Mouse (Mus musculus) yolk sac, embryonic 10.5 days (tissue): ENCODE data around the gene Tmem45a2.
A peak's percentile ranks its signal among the peaks of the same experiment; 100 is the strongest.
"Not testable (repeated sequence)": the region's sequence is repeated elsewhere in the genome, so short reads cannot be mapped to it uniquely, and the experiment has no call there.

Experiments used
- DNase-seq: peaks from one replicate; pipeline ENCODE4 v3.0.0-alpha.2; 2017; ENCODE audit warnings: low spot score

Tmem45a2 gene

DNA sequence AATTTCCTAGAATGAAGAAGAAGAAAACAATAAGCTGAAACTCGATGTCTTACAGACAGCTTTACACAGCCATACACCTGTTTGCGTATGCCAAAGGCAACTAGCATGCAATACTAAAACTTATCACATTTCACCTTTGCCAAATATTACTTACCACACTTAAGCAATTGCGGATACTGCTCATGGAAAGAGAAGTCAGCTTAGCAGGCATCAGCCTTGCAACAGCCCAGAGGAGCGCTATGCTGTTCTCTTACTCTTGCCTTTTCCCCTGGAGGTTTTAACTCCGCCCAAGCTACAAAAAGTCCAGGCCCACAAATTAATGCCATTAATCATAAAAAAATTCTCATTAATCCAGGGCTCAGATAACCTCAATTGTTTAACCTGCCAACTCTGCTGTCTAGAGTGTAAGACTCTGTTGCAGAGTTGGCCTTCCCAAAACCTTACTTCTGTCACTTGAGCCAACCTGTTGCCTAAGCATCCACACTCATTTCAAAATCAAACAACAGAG, at the start of gene Tmem45a2:
Gene Tmem45a2 (minus strand): TSS at position 241 of the 508 bp plus-strand sequence.
- DNase-seq = no peak

- DNase-seq = no peak
Observed at GRCm38 (mm10) chr16:57117562-57117961, 46.4 kb upstream of the Tmem45a2 start.

GRCm38 (mm10) chr16:57116066-57116465, 44.9 kb upstream of the Tmem45a2 start:
- DNase-seq = no peak

- DNase-seq = no peak
Observed at GRCm38 (mm10) chr16:57106185-57106960, 35.2 kb upstream of the Tmem45a2 start.

DNA sequence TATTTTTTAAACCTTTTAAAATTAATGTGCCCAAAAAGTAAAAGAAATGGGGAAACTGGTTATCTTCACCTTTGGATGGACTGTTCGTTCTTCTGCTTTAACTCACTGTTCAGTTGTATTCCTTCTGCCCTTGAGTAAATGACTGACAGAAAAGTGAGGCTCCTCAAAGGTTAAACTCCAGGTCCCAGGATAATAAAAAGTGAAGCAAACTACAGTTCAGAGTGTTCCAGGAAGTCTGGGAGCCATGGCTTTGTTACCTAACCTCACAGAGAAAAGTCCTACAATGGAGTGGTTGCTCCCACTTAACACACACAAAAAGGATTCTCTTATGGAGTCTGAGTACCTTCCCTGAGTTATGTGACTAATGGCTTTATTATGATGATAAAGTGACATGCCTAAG, 30.0 kb upstream of the Tmem45a2 start:
- peak; percentile 40 for DNase-seq

GRCm38 (mm10) chr16:57099572-57100237, 28.5 kb upstream of the Tmem45a2 start:
- DNase-seq = no peak

- no peak for DNase-seq
Observed at GRCm38 (mm10) chr16:57098468-57099144, 27.4 kb upstream of the Tmem45a2 start.

- DNase-seq = no peak
Observed at GRCm38 (mm10) chr16:57092911-57093605, 21.9 kb upstream of the Tmem45a2 start.

GRCm38 (mm10) chr16:57092460-57092859, 21.3 kb upstream of the Tmem45a2 start:
- DNase-seq = peak; percentile 48

DNA sequence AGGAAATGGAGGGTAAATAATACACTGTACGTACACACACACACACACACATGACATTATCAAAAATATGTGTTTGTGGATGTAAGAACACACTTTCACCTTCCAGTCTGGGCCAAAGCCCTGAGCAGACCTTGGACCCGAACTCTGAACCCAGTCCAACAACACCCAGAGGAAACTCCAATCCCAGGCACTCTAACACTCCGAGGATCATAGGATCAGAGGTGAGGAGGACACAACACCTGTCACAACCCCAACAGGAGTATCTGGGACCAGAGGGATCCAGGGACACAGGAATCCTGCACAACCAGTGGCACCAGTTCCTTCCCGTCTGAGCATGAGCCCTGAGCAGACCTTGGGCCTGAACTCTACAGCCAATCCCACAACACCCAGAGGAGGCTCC, 8.4 kb upstream of the Tmem45a2 start:
- no peak for DNase-seq

DNA sequence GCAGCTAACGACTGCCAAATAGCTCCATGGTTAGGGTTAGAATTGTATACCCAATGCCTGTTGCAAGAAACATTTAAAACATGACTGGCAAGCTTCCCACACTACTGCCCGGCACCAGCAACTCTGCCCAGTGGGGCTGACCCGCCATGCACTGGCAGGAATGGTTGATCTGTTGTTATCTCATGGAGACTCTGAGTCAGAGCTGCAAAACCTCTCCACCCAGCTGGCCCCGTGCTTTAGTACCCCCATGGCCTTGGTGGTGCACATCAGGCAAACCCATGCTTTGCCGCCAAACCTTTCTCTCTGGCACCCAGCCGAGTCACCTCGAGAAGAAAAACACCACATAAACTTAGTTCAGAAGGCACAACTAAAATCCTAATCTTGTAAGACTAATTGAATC, 4.8 kb upstream of the Tmem45a2 start:
- no peak for DNase-seq

DNA sequence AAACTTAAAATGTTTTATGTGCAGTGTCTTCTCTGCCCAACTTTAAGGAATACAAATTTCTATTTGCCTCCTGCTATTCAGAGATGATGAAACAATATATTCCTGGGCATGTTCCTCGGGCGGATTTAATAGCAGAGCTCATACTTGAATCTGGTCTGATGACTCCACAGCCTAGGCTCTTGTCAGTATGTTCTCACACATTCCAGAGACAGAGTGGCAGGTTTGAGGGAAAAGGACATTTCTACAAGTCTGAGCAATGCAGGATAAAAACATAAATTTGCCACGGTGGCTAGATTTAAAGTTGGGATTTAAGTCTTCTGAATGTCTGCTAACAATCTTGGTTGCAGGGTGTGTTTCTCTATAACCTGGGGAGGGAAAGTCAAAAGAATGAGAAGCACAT, 9.1 kb downstream of the Tmem45a2 start:
- DNase-seq = no peak

DNA sequence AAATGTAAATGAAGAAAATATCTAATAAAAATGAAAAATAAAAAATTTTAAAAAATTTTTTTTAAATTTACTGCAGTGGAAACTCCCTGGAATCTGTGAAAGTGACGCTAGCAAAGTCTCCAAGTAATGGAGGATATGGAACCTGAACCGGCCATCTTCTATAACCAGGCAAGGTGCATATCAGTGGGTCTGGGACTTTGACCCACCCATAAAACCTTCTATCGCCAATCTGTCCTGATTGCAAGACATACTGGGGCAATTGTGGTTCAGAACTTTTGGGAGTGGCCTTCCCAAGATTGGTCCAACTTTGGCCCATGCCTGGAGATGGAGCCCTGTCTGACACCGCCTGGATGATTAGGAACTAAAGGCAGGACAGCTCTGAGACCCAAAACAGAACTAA, 14.2 kb downstream of the Tmem45a2 start:
- DNase-seq = no peak

GRCm38 (mm10) chr16:57049974-57050373, 21.2 kb downstream of the Tmem45a2 start:
- DNase-seq = no peak

DNA sequence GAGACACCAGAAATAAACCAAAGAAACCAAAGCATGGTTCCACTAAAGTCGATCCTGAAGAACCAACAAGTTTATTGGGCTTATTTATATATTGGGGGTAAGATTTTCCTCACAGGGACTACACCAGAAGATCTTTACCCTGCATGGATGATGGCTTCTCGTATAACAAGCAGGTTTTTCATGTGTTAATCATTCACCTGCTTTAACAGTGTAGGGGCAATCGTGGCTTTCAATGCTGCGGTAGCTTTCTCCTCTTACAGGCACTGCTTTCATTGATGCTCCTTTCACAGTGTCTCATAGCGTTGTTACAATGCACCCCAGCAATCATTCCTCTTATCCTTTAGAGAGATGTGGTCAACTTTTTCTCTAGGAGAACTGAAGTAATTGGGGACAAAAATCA, 32.6 kb downstream of the Tmem45a2 start:
- no peak for DNase-seq

GRCm38 (mm10) chr16:57030150-57030885, 40.9 kb downstream of the Tmem45a2 start:
- no peak for DNase-seq

GRCm38 (mm10) chr16:56998283-56998682, 72.9 kb downstream of the Tmem45a2 start:
- DNase-seq = not testable (repeated sequence)
